Mouse (Mus musculus) CH12F3 (cell line): ENCODE results near the gene Cdr2l.

Experiments used
- in situ Hi-C: fragments of 300-500 bp; cut with MboI; formaldehyde crosslinking; loops from 2 replicates; pipeline ENCODE4 v1.14.3; 2020; ENCODE audit warnings: low sequenced_read_pairs

Gene Cdr2l

DNA sequence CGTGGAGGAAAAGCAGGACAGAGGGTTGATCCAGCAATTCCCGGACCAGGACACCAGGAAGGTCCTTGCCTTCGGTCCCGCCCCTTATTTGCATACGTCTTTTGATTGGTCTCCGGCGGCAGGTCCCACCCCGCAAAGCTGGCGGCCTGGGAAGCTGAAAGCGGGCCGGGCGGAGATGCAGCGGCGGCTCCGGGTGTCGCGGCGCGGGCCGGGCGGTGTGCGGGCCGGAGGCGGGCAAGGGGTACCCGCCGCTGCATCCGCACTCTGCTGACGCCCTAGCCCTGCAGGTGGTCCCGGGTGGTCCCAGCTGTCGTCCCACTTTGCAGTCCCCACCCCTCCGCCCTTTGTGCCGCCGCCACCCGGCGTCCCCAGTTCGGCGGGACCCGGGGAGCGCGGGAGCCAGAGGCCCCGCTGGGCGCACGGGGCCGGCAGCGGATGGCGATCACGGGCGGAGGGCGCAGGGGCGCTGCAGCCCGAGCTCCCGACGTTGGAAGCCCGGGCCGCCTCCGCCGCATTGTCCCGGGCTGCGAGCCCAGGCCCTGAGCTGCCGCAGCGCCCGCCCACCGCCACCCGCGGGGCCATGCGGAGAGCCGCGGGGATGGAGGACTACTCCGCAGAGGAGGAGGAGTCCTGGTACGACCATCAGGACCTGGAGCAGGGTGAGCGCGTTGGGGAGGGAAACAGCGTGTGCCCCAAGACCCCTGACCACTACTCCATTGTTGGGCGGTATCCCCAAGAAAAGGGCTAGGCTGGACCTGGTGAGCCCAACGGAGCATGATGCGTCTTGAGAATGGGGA is at the start of gene Cdr2l:
Cdr2l (plus strand) TSS at position 174 of the 797 bp plus-strand sequence.
- in situ Hi-C loops: no loop called here

- in situ Hi-C loops: no loop called here
Observed at GRCm38 (mm10) chr11:115334531-115334930, 47.2 kb upstream of the Cdr2l start, which contains the start of gene Otop3. Gene Otop3 (plus strand): TSS chr11:115334731.

DNA sequence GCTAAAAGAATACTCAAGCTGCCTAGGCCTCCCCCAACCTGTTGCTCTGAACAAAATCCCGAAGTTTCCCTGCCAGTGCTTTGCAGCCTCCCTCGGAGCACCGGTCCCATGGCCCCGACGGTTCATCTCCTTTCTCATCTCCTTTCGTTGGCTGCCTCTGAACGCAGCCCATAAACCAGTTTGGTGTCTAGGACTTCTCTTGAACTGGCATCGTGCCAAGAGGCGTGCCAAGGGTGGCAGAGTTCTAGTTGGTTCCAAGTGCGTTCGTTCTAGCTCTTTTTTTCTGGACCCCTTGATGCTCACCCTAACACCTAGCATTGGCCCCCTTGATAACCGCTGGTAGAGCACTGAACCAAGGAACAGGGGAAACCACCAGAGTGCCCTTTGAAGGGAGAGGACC is 46.5 kb upstream of the Cdr2l start:
- in situ Hi-C loops: no loop called here

GRCm38 (mm10) chr11:115336115-115336514 is 45.6 kb upstream of the Cdr2l start:
- in situ Hi-C loops: no loop called here

- in situ Hi-C loops: no loop called here
Observed at GRCm38 (mm10) chr11:115337350-115337749, 44.4 kb upstream of the Cdr2l start.

DNA sequence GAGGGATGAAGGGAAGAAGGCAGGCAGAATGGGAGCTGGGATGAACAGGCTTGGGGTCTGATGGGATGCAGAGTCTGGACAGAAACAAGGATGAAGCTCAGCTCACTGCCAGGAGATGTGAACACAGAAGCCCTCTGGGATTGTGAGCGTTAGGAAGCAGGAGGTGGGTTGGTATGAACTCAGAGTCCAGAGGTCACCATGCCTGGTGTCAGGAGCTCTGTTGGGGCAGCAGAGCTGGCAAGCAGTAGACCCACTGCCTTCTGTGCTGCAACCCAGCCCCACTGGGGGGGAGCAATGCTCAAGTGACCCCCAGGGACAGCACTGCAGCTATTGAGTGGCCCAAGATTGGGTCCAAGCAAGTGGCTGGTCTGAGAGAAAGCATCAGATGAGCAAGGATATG is 43.9 kb upstream of the Cdr2l start:
- in situ Hi-C loops: no loop called here

DNA sequence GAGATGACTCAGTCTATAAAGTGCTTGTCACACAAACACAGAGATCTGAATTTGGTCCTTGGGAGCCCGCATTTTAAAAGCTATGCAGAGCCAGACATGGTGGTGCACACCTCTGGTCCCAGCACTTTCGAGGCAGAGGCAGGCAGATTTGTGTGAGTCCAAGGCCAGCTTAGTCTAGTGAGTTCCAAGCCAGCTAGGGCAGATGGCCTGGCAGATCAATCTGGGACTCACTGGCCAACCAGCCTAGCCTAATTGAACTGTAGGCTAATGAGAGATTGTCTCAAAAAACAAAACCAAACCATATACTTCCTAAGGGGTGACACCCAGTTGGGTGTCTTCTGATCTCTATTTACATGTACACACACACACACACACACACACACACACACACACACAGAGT is 40.5 kb upstream of the Cdr2l start:
- in situ Hi-C loops: no loop called here

GRCm38 (mm10) chr11:115341866-115342265 is 39.9 kb upstream of the Cdr2l start:
- in situ Hi-C loops: no loop called here

DNA sequence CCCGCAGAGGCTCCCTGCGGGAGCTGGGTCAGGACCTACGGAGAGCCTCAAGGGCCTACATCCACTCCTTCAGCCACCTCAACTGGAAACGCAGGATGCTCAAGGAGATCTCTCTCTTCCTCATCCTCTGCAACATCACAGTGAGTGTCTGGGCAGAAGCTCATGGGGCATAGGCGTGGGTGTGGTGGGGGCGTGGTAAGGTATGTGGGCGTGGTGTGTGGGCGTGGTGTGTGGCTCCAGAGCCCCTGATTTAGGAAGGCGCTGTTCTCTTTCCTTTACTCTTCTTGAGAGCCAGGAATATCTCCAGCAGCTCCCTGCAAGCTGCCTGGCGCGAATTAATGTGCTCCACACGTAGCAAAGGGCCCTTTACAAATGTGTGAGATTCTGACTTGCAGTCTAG is 36.7 kb upstream of the Cdr2l start:
- in situ Hi-C loops: no loop called here

GRCm38 (mm10) chr11:115345515-115345914 is 36.2 kb upstream of the Cdr2l start:
- in situ Hi-C loops: no loop called here

GRCm38 (mm10) chr11:115348681-115349248 is 33.0 kb upstream of the Cdr2l start:
- in situ Hi-C loops: no loop called here

- in situ Hi-C loops: no loop called here
Observed at GRCm38 (mm10) chr11:115349976-115350375, 31.7 kb upstream of the Cdr2l start.

DNA sequence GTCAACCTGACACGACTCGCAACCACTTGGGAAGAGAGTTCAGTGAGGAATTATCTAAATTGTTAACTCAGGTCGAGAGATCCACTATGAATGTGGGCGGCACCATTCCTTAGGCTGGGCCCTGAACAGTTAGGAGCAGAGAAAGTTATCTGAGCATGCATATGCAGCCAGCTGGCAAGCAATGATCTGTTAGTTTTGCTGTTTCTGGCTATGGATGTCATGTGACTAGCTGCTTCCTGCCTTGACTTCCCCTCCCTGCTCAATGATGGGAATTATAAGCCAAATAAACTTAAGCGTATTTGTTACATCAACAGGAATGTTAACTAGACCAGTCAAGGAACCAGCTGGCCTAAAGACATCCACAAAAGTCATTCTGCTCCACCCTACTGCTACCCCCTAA is 28.3 kb upstream of the Cdr2l start:
- in situ Hi-C loops: no loop called here

DNA sequence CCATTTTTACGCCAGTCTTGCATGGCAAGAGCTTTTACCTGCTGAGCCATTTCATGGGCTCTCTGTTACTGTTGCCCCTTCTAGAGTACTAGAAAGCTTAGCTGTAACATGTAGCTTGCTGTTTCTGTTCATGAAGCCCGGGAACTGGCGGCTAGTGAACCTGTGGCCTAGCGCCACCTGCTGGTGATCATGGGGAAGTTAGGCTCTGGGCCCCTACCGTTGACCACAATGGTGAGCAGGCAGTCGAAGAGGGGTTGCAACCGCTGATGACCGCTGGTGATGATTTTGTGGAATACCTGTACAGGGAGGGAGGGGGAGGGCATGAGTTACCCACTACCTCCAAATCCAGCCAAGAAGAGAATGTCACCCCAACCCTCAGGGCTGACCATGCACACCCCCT is 27.5 kb upstream of the Cdr2l start:
- in situ Hi-C loops: no loop called here

DNA sequence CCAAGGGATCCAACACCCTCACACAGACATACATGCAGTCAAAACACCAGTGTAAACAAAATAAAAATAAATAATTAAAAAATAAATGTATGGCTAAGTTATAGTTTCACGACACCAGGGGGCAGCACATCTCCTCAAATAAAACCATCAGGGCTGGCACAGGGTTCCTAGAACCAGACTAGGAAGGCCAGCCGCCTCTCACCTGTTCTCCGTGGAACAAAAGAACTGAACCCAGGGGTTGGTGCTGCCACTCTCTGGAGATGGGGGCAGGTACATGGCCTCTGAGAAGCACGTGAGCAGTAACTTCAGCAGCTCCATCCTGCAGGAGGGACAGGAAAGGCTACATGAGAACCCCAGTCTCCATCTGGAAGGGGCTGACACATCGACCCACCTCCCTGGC is 23.2 kb upstream of the Cdr2l start:
- in situ Hi-C loops: no loop called here

DNA sequence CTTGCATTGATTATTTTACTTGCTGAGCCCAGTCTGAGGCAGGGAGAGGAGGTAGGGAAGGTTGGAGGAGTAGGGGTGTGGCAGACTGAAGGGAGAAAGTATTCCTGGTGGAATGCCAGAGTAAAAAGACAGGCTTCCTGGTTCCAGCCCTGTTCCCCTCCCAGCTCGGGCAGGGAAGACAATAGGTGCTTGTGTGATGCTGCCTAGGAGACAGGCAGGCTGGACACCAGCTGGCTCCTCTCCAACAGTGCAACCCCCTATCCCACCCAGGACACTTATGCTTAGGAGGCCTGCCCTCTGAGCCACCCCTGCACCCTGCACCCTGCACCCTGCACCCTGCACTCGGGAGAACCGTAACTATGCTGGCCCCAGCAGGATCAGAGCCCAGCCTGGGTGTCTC is 22.4 kb upstream of the Cdr2l start:
- in situ Hi-C loops: no loop called here

DNA sequence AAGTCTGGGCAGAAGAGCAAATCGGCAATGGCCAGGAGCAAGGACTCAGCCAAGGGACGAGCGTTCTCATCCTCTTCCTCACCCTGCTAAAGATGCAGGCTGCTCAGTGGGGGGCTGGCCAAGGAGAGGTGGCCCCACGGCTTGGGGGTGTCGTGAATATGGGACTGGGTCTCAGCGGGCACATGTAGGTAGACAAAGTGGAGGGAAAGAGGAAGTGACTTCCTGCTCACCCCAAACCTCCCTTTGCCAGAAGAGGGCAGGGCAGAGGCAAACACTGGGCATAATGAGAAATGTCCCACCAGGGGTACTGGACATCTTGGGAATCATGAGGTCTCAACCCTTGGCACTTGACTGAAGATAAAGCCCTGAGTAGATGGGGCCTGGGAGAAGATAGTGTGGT is 22.0 kb upstream of the Cdr2l start:
- in situ Hi-C loops: no loop called here

GRCm38 (mm10) chr11:115364136-115364535 is 17.6 kb upstream of the Cdr2l start:
- in situ Hi-C loops: no loop called here

DNA sequence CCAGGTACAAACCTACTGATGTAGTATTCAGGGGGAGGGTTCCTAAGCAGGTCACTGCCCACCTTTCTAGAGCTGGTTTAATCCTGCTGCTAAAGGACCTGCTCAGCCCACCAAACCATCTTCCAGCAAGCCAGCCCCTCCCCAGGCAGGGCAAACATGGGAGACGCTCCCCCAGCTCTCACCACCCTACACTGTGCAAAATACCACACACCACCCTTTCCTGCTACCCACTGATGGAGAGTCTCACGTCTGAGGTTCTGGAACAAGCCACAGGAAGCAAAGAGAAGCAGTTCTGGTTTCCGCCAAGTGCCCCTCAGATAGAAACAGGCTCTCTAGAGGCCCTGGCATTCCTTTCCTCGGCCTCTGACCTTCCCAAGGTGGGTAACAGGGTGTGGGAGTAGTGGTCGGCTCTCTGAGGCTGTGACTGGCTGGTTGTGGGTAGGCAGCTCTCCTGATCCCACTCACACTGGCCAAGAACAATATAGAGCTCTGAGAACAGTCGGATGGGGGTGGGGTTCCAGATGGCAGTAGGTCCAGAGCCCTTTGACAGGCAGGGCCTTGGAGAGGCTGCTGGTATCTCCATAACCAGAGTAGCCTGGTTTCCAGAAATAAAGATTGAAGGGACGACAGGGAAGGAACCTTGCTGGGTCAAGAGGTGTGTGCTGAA is 15.5 kb upstream of the Cdr2l start:
- in situ Hi-C loops: no loop called here

DNA sequence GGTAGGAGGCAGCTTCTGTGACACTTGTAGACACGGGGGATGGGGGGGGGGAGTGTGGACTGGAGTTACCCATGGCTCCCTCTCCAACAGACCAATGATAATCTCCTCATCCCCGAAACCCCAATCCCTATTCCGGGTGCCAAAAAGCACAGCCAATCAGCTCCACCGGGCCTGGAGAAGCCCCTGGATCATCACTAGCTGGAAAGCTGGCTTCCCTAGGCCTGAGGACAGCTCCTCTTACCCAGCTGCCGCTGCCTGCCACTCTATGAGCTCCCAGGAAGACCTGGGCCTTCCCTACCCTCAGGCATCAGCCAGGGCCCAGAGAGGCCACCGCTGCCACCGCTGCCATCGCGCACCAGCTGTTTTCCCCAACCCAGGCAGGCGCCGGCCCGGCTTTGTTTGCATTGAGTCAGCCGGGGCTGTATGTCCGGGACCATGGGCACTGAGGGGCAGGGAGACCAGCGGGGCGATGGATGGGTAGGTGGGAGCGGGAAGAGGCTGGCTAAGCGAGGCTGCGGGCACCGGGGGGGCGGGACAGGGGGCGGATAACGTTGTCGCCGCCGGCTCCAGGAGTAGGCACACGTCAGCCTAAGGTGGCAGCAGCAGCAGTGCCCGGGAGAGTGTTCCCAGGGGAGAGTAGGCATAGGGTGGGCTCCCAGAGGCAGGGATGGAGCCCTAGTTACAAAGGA is 14.9 kb upstream of the Cdr2l start:
- in situ Hi-C loops: no loop called here

DNA sequence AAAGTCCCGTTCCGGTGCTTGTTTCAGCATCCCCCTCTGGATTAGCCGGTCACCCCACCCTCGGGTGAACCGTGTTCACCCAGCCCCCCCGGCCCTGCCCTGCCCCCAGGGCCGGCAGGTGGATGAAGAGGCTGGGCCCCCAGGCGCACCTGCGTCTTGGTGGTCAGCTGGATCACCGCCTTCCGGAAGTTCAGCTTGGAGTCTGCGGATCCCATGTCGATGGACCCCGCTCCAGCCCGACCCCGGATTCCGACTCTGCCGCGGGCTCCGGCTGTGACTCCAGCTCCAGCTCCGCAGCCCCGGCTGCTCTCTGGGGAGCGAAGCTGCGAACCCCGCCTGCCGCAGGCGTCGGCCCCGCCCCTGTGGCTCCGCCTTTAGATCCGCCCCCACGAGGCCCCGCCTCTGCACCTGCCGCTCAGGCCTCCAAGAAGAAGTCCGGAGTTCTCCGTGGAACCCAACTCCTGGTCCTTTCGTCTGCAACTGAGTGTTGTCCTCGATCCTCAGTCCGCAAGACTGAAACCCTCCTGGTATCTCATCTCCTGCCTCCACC is 14.2 kb upstream of the Cdr2l start, which contains the start of gene Hid1:
Hid1 (minus strand) TSS at position 362 of the 550 bp plus-strand sequence.
- in situ Hi-C loops: no loop called here
